Mouse (Mus musculus) erythroblast, embryonic 14.5 days (primary cell): Measurements from ENCODE around the gene Sebox.
"Not testable (repeated sequence)": the region's sequence is repeated elsewhere in the genome, so short reads cannot be mapped to it uniquely, and the experiment has no call there.

Experiments used
- GATA1 ChIP-seq: IDR thresholded peaks from 2 replicates; pipeline ENCODE4 v1.6.1; 2012; ENCODE audit warnings: low read length, inconsistent platforms, mixed read lengths
- TAL1 ChIP-seq: IDR thresholded peaks from 3 replicates; pipeline ENCODE4 v1.6.1; 2012; ENCODE audit warnings: low read length, inconsistent platforms, mixed read lengths

DNA sequence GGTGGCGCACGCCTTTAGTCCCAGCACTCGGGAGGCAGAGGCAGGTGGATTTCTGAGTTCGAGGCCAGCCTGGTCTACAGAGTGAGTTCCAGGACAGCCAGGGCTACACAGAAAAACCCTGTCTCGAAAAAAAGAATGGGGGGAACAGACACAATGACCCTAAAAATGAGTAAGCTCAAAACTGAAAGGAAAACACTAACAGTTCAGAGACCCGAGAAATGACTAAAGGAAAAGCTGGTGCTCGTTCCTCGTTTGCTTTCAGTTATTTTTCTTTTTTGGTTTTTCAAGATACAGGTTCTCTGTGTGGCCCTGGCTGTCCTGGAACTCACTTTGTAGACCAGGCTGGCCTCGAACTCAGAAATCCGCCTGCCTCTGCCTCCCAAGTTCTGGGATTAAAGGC, 28.3 kb downstream of the Sebox start:
- not testable (repeated sequence) for TF ChIP-seq TAL1, GATA1
